Mouse (Mus musculus): ENCODE measurements around the gene Isoc2a. TPM values are rescaled to one million over a fixed set of nuclear protein-coding genes. Genes with fewer than 3 reads are reported as not detected.
A peak's percentile ranks its signal among the peaks of the same experiment; 100 is the strongest.

The Isoc2a gene
- polyA plus RNA-seq, 1 experiment = not detected

DNA sequence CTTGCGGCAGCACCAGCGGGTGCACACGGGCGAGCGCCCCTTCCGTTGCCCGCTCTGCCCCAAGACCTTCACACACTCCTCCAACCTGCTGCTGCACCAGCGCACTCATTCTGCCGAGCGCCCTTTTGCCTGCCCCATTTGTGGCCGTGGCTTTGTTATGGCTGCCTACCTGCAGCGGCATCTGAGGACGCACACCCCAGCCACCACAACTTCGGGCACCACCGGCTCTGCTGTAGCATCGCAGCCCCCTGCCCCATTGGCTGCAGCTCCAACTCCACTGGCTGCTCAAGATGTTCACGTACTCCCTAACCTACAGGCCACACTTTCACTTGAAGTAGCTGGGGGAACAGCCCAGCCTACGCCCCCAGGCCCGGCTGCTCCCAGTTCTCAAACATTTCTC, 43.5 kb downstream of the Isoc2a start:
- H3K27ac ChIP-seq (ENCODE audit: insufficient read depth, low read depth, low read length) = no peak overlapping the region
- TF ChIP-seq POLR2A (IDR thresholded peaks at IDR 0.05; ENCODE audit: insufficient read depth, low read depth, low read length) (no peak), CTCF (IDR thresholded peaks at IDR 0.05; ENCODE audit: insufficient read depth, low read depth, low read length) (no peak)
- H3K4me1 ChIP-seq (ENCODE audit: control insufficient read depth, insufficient read depth, low read length) = peaks cover 59% of the 10 kb centered on the region
- 89% methylated on average over 19 of the region's 19 CpGs for WGBS
- H3K4me3 ChIP-seq (ENCODE audit: insufficient read depth, low read depth, low read length) = no peak overlapping the region

DNA sequence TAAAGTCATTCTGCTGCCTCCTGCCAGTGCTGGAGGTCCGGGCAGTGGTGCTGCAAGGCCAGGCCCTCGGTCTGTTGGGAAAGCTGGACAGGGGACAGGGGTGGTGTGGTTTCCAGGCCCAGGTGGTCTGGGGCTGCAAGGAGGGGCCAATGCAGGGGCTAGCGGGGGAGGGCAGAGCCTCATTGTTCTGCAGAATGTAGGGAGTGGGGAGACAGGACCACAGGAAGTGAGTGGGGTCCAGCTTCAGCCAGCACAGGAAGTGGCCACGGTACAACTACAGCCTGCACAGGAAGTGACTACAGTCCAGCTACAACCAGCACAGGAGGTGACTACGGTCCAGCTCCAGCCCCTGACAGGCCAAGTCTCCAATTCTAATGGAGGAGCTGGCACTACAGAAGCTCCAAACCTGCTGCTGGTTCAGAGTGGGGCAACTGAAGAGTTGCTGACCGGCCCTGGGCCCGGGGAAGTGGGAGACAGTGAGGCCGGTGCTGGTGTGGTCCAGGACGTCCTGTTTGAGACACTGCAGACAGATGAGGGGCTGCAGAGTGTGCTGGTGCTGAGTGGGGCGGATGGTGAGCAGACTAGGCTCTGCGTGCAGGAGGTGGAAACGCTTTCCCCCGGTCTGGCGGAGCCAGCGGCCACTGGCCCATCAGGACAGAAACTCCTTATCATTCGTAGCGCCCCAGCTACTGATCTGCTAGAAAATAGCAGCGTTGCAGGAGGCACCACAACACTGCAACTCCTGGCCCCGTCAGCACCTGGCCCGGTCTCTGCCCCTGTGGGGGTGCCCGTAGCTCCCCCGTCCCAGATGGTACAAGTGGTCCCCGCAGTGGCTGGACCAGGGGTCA, 44.2 kb downstream of the Isoc2a start:
- H3K4me1 ChIP-seq (ENCODE audit: control insufficient read depth, insufficient read depth, low read length) = peaks cover 66% of the 10 kb centered on the region
- peak overlapping the region; percentile 99 for H3K27ac ChIP-seq (ENCODE audit: insufficient read depth, low read depth, low read length)
- 51% methylated on average over 23 of the region's 23 CpGs for WGBS
- no peak for TF ChIP-seq POLR2A (IDR thresholded peaks at IDR 0.05; ENCODE audit: insufficient read depth, low read depth, low read length)
- no peak for TF ChIP-seq CTCF (IDR thresholded peaks at IDR 0.05; ENCODE audit: insufficient read depth, low read depth, low read length)
- no peak overlapping the region for H3K4me3 ChIP-seq (ENCODE audit: insufficient read depth, low read depth, low read length)

DNA sequence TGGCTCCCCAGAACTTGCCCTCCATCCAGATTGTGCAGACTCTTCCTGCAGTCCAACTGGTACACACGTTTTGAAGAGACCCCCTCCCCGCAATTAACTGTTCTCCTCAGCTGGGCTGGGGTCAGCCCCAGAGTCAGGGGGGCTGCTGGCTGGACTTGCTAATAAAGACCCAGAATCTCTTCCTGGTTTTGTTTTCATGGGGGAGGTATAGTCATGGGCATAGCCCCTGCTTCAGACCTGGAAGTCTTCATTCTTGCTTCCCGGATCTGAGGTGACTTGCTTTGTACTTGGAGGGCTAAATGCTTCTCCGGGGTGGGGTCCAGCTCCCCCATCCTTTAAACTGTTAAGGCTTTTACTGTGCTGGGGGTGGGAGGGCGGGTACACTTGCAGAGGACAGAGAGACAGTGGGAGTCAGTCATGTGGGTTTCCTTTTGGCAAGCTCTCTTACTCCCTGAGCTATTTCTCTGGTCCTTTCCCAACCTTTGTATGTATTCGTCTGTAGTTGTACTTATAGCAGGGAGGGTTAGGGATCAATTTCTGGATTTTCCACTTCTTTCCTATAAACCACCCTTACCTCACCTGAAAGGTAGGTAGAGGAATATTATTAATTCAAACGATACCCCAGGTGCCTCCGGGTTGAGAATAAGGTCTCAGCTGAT, 45.0 kb downstream of the Isoc2a start, which contains the start of gene Nat14:
Gene Nat14 (plus strand): TSS at position 205 of the 659 bp plus-strand sequence.
- Histone ChIP-seq H3K27ac (ENCODE audit: insufficient read depth, low read depth, low read length) (peak within 1 kb of the TSS; percentile 99), H3K4me3 (ENCODE audit: insufficient read depth, low read depth, low read length) (peak within 1 kb of the TSS; percentile 45), H3K4me1 (ENCODE audit: control insufficient read depth, insufficient read depth, low read length) (peaks cover 68% of the 10 kb centered on the region)
- TF ChIP-seq CTCF (IDR thresholded peaks at IDR 0.05; ENCODE audit: insufficient read depth, low read depth, low read length) (no peak), POLR2A (IDR thresholded peaks at IDR 0.05; ENCODE audit: insufficient read depth, low read depth, low read length) (no peak)
- 10% methylated on average over 8 of the region's 8 CpGs for WGBS

DNA sequence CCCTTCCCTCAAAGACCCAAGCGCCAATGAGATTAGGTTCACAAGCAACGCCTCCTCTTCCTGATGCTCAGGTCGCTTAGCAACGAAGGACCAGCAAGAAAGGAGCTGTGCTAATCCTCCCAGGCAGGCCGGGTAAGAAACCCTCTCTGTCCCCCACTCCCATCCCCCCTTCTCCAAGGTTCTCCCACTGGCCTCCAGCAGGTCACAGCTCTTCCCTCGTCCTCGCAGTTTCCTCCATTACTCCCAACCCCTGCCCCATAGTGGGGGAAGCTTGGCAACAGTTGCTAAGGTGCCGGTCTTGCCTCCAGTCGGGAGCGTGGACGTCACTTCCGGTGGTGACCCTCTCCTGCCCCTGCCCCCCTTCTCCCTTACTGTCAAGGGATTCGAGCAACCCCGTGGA, 45.6 kb downstream of the Isoc2a start:
- peak overlapping the region; percentile 99 for H3K27ac ChIP-seq (ENCODE audit: insufficient read depth, low read depth, low read length)
- peaks cover 66% of the 10 kb centered on the region for H3K4me1 ChIP-seq (ENCODE audit: control insufficient read depth, insufficient read depth, low read length)
- H3K4me3 ChIP-seq (ENCODE audit: insufficient read depth, low read depth, low read length) = peak overlapping the region; percentile 45
- 1% methylated on average over 14 of the region's 14 CpGs for WGBS
- TF ChIP-seq CTCF (IDR thresholded peaks at IDR 0.05; ENCODE audit: insufficient read depth, low read depth, low read length) = no peak
- TF ChIP-seq POLR2A (IDR thresholded peaks at IDR 0.05; ENCODE audit: insufficient read depth, low read depth, low read length) = no peak; the same call in 1 of the 2 replicates

DNA sequence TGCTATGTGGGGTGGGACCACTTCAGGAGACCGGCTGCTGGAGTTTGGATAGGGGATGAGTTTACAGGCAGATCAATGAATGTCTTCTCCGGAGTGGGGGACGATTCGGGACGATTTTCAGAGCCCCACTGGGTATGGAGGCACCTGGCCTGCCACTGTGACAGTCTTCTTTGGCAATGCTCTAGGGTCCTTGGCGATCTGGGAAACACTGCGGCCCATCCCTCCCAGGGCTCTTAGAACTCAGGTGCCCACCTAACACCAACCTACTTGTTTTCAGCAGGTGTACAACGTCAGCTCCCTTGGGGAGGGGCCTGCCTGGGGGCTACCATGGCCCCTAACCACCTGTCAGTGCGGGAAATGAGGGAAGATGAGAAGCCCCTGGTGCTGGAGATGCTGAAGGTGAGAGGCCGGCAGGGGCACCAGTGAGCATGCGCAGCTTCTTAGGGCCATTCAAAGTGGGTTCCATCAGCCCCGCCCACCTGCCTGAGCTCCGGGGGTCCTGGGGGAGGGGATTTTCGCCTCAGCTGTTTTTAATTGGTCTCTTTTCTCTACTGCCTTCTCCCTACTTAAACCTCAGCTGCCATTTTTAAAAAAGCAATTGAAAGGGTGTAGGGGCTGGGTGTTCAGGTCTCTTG, 46.1 kb downstream of the Isoc2a start:
- TF ChIP-seq CTCF (IDR thresholded peaks at IDR 0.05; ENCODE audit: insufficient read depth, low read depth, low read length) (no peak), POLR2A (IDR thresholded peaks at IDR 0.05; ENCODE audit: insufficient read depth, low read depth, low read length) (no peak)
- Histone ChIP-seq H3K27ac (ENCODE audit: insufficient read depth, low read depth, low read length) (peak overlapping the region; percentile 99), H3K4me3 (ENCODE audit: insufficient read depth, low read depth, low read length) (peak overlapping the region; percentile 45), H3K4me1 (ENCODE audit: control insufficient read depth, insufficient read depth, low read length) (peaks cover 66% of the 10 kb centered on the region)
- WGBS = 1% methylated on average over 14 of the region's 14 CpGs

DNA sequence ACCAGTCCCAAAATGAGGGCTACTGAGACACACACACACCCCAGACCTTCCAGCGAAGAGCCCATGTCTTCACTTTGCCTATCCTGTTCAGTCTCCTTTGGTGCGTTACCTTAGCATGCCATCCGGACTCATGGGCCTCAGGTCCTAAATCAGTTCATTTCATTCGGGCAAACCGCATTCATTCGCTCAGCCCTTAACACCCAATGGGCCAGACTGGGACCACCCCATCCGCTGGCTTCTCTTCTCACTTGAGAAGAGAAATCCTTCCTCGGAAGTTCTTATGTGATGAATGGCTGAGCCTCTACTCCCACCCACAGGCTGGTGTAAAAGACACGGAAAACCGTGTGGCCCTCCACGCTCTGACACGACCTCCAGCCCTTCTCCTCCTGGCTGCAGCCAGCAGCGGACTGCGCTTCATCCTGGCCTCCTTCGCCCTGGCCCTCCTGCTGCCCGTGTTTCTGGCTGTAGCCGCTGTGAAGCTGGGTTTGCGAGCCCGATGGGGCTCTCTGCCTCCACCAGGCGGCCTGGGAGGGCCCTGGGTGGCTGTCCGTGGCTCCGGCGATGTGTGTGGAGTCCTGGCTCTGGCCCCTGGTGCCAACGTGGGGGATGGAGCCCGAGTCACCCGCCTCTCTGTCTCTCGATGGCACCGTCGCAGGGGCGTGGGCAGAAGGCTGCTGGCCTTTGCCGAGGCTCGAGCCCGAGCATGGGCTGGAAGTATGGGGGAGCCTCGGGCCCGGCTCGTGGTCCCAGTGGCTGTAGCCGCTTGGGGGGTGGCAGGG, 46.8 kb downstream of the Isoc2a start:
- TF ChIP-seq POLR2A (IDR thresholded peaks at IDR 0.05; ENCODE audit: insufficient read depth, low read depth, low read length) (no peak), CTCF (IDR thresholded peaks at IDR 0.05; ENCODE audit: insufficient read depth, low read depth, low read length) (no peak)
- H3K4me1 ChIP-seq (ENCODE audit: control insufficient read depth, insufficient read depth, low read length) = peaks cover 66% of the 10 kb centered on the region
- 2% methylated on average over 37 of the region's 37 CpGs for WGBS

DNA sequence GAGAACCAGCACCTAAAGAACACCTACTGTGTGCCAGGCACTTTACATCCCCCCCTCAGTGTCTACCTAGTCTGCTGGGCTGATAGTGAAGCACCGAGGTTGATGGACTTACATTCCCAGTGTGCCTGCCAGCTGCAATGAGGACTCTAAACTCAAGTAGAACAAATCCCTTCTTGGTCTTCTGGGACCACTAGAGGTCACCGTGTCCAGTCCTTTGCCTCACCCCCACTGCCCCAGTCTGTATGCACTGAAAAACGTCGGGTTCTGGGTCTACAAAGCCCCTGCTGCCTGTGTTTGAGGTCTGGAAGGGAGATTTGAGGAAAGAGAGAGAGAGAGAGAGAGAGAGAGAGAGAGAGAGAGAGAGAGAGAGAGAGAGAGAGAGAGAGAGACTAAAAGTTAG, 47.5 kb downstream of the Isoc2a start:
- H3K4me3 ChIP-seq (ENCODE audit: insufficient read depth, low read depth, low read length) = peak overlapping the region; percentile 45
- H3K4me1 ChIP-seq (ENCODE audit: control insufficient read depth, insufficient read depth, low read length) = peaks cover 60% of the 10 kb centered on the region
- no peak for TF ChIP-seq POLR2A (IDR thresholded peaks at IDR 0.05; ENCODE audit: insufficient read depth, low read depth, low read length)
- no peak for TF ChIP-seq CTCF (IDR thresholded peaks at IDR 0.05; ENCODE audit: insufficient read depth, low read depth, low read length)
- under 1% methylated on average over 4 of the region's 4 CpGs for WGBS
- H3K27ac ChIP-seq (ENCODE audit: insufficient read depth, low read depth, low read length) = peak overlapping the region; percentile 99

More for the DNA sequence above, 46.8 kb downstream of the Isoc2a start:
- Histone ChIP-seq H3K4me3 (ENCODE audit: insufficient read depth, low read depth, low read length) (peak overlapping the region; percentile 45), H3K27ac (ENCODE audit: insufficient read depth, low read depth, low read length) (peak overlapping the region; percentile 99)

DNA sequence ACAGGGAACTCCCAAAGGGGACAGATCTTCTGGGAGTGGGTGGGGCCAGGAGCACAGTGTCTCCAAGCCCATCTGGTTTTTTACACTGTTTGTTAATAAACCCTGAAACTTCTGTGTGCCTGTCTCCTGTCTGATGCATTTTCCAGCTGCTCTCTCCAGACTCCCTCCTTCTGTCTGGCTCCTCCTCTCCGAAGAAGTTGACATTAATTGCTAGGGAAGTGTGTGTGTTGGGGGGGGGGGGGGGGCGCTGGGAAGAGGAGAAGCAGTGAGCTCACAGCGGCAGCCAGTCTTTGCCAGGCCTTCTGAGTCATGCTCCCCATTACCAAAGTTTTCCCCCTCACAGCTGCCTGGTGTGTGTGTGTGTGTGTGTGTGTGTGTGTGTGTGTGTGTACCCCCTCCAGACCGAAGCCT, 47.9 kb downstream of the Isoc2a start:
- H3K4me3 ChIP-seq (ENCODE audit: insufficient read depth, low read depth, low read length) = no peak overlapping the region; the same call in 1 of the 2 replicates
- TF ChIP-seq CTCF (IDR thresholded peaks at IDR 0.05; ENCODE audit: insufficient read depth, low read depth, low read length) (no peak), POLR2A (IDR thresholded peaks at IDR 0.05; ENCODE audit: insufficient read depth, low read depth, low read length) (no peak)
- H3K4me1 ChIP-seq (ENCODE audit: control insufficient read depth, insufficient read depth, low read length) = peaks cover 59% of the 10 kb centered on the region
- peak overlapping the region; percentile 99 for H3K27ac ChIP-seq (ENCODE audit: insufficient read depth, low read depth, low read length)
- 3% methylated on average over 3 of the region's 4 CpGs for WGBS

Data from olfactory bulb, adult 2 months (tissue).